Mouse (Mus musculus) lung, adult 2 months (tissue): ENCODE results near the gene C2cd4c.

Source experiments
- CTCF ChIP-seq: fragments of 200-500 bp; IDR thresholded peaks from 2 replicates; pipeline ENCODE4 v1.5.1; 2011; ENCODE audit warnings: mild to moderate bottlenecking, low read length, control low read depth; ENCODE audit not compliant: insufficient read depth
- POLR2A ChIP-seq: fragments of 200-500 bp; IDR thresholded peaks from 2 replicates; pipeline ENCODE4 v1.6.1; 2011; ENCODE audit warnings: low read depth, mild to moderate bottlenecking, control low read depth, low read length, borderline replicate concordance; ENCODE audit errors: extremely low read depth

DNA sequence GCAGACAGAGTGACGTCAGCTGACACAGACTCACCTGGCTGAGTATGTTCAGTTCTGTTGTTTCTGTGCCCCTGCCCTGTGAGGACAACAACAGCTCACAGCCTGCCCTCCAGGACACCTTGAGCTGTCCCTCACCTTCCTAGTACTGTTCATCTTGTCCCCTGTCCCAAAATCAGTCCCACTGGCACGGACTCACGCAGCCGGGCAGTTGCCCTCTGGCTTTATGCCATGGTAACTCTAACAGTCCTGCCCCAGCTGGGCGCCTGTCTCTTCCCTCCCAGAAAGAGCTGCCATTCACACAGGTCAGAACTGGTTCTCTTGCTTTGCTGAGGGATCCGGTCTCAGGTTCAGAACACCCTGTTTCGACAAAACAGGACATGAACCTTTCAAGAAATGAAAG is 39.0 kb upstream of the C2cd4c start:
- TF ChIP-seq POLR2A (no peak), CTCF (no peak)
